Mouse (Mus musculus) spleen, embryonic (tissue): ENCODE results near the gene Tekt4.

Experiments used
- CTCF ChIA-PET: fragments of 350-600 bp; sonication (Branson Sonifier 250); formaldehyde crosslinking; loops from one replicate; lab custom pipeline; 2022; lab: Charles Lee

The Tekt4 gene

GRCm38 (mm10) chr17:25454272-25454671 lies at the start of gene Tekt4:
Gene Tekt4 (plus strand): TSS chr17:25454615.
- CTCF ChIA-PET: no interaction called here

GRCm38 (mm10) chr17:25405224-25405895 lies 49.1 kb upstream of the Tekt4 start:
- CTCF ChIA-PET: no interaction called here

GRCm38 (mm10) chr17:25406011-25406441 lies 48.4 kb upstream of the Tekt4 start:
- CTCF ChIA-PET: no interaction called here

GRCm38 (mm10) chr17:25407352-25407751 lies 47.1 kb upstream of the Tekt4 start:
- CTCF ChIA-PET: no interaction called here

- CTCF ChIA-PET: no interaction called here
These were observed 46.0 kb upstream of the Tekt4 start for GRCm38 (mm10) chr17:25408302-25408999.

- CTCF ChIA-PET: no interaction called here
These were observed 44.8 kb upstream of the Tekt4 start for GRCm38 (mm10) chr17:25409621-25410020.

GRCm38 (mm10) chr17:25410180-25410579 lies 44.2 kb upstream of the Tekt4 start:
- CTCF ChIA-PET: no interaction called here

- CTCF ChIA-PET: no interaction called here
These were observed 43.6 kb upstream of the Tekt4 start for GRCm38 (mm10) chr17:25410786-25411185.

- CTCF ChIA-PET: no interaction called here
These were observed 43.2 kb upstream of the Tekt4 start for GRCm38 (mm10) chr17:25411251-25411650.

- CTCF ChIA-PET: interaction anchor here (0.6 kb wide), 1 partner anchor 23 kb away, joined by 3 read pairs; no protein-coding TSS in a partner anchor
These were observed 40.2 kb upstream of the Tekt4 start for GRCm38 (mm10) chr17:25414209-25414608.

GRCm38 (mm10) chr17:25414917-25415316 lies 39.5 kb upstream of the Tekt4 start:
- CTCF ChIA-PET: no interaction called here

- CTCF ChIA-PET: interaction anchor here (0.6 kb wide), 1 partner anchor 55 kb away, joined by 3 read pairs; no protein-coding TSS in a partner anchor
These were observed 38.9 kb upstream of the Tekt4 start for GRCm38 (mm10) chr17:25415421-25415913.

- CTCF ChIA-PET: interaction anchor here (0.6 kb wide), 1 partner anchor 56 kb away, joined by 3 read pairs; no protein-coding TSS in a partner anchor
These were observed 38.2 kb upstream of the Tekt4 start for GRCm38 (mm10) chr17:25416219-25416618.

- CTCF ChIA-PET: no interaction called here
These were observed 36.4 kb upstream of the Tekt4 start for GRCm38 (mm10) chr17:25417990-25418389.

GRCm38 (mm10) chr17:25418926-25419325 lies 35.5 kb upstream of the Tekt4 start:
- CTCF ChIA-PET: no interaction called here

GRCm38 (mm10) chr17:25420998-25421397 lies 33.4 kb upstream of the Tekt4 start:
- CTCF ChIA-PET: no interaction called here

GRCm38 (mm10) chr17:25424526-25425080 lies 29.8 kb upstream of the Tekt4 start:
- CTCF ChIA-PET: no interaction called here

- CTCF ChIA-PET: interaction anchor here (0.6 kb wide), 1 partner anchor 1456 kb away, joined by 4 read pairs; no protein-coding TSS in a partner anchor
These were observed 28.4 kb upstream of the Tekt4 start for GRCm38 (mm10) chr17:25425996-25426395.

- CTCF ChIA-PET: no interaction called here
These were observed 27.0 kb upstream of the Tekt4 start for GRCm38 (mm10) chr17:25427441-25427840.

GRCm38 (mm10) chr17:25429240-25429639 lies 25.2 kb upstream of the Tekt4 start:
- CTCF ChIA-PET: no interaction called here

GRCm38 (mm10) chr17:25429886-25430285 lies 24.5 kb upstream of the Tekt4 start:
- CTCF ChIA-PET: no interaction called here

GRCm38 (mm10) chr17:25430534-25430933 lies 23.9 kb upstream of the Tekt4 start:
- CTCF ChIA-PET: no interaction called here
